Mouse (Mus musculus): Measurements from ENCODE around the gene Spata32.

Gene Spata32

DNA sequence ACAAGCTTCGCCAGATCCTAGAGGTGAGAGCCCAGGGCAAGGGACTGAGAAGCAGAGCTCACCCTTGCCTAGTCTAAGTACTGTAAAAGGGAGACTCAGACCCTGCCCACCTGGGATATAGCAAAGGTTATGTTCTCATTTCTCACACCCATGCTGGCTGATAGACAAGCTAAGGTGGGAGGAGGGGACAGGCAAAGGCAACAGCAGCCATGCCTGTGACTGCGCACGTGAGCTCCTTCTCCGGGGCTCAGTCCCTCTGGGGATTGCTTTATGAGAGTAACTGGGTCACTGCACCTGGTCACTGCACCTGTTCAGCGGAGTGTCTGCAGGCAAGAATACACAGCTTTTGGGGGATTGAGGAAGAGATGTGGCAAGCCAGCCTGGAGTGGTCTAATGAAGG is 22.6 kb downstream of the Spata32 start:
- Histone ChIP-seq H3K9me3 (ENCODE audit: low read length) (no peaks in the 10 kb centered on the region), H3K36me3 (ENCODE audit: insufficient read depth, low read length) (peaks cover 24% of the 10 kb centered on the region), H3K27me3 (ENCODE audit: insufficient read depth, low read length) (peaks cover 89% of the 10 kb centered on the region), H3K4me1 (replicated peaks; ENCODE audit: low read depth, low read length) (peaks cover 54% of the 10 kb centered on the region), H3K4me3 (replicated peaks; ENCODE audit: low read length) (no peak overlapping the region)
- no peak for TF ChIP-seq POU5F1 (IDR thresholded peaks at IDR 0.05; ENCODE audit: borderline replicate concordance, low read length)
- TF ChIP-seq CTCF (conservative IDR thresholded peaks at IDR 0.05; ENCODE audit: low read length): no peak
- no peak for TF ChIP-seq NANOG (IDR thresholded peaks at IDR 0.05; ENCODE audit: borderline replicate concordance, low read length)

DNA sequence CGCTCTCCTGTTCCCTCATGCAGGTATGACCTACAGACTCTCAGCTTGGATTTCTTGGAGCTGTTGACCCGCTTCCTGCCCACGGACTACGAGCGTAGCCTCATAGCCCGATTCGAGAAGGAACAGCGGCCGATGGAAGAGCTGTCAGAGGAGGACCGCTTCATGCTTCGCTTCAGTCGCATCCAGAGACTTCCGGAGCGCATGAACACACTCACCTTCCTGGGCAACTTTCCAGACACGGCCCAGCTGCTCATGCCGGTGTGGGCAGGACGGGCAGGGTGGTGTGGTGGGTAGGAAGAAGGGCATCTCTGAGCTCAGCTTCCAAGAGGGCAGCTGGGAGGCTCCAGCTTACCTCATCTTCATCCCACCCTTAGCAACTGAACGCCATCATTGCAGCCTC is 23.0 kb downstream of the Spata32 start:
- H3K4me3 ChIP-seq (replicated peaks; ENCODE audit: low read length): no peak overlapping the region
- TF ChIP-seq CTCF (conservative IDR thresholded peaks at IDR 0.05; ENCODE audit: low read length): no peak
- TF ChIP-seq POU5F1 (IDR thresholded peaks at IDR 0.05; ENCODE audit: borderline replicate concordance, low read length): no peak
- TF ChIP-seq NANOG (IDR thresholded peaks at IDR 0.05; ENCODE audit: borderline replicate concordance, low read length): no peak
- H3K4me1 ChIP-seq (replicated peaks; ENCODE audit: low read depth, low read length): peaks cover 54% of the 10 kb centered on the region
- H3K27me3 ChIP-seq (ENCODE audit: insufficient read depth, low read length): peaks cover 91% of the 10 kb centered on the region
- H3K36me3 ChIP-seq (ENCODE audit: insufficient read depth, low read length): peaks cover 24% of the 10 kb centered on the region
- H3K9me3 ChIP-seq (ENCODE audit: low read length): no peaks in the 10 kb centered on the region

DNA sequence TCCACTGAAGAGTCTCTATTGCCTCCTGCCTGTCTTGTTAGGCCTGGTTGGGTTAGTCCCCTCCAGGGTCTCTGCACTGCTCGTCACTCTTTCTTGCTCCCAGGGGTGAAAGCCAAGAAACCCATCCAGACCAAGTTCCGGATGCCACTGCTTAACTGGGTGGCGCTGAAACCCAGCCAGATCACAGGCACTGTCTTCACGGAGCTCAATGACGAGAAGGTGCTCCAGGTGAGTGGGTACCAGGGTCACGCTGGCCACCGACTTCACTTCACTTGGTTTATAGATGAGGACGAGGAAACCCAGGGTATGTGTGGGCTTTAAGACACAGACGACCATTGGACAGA is 24.4 kb downstream of the Spata32 start:
- peaks cover 90% of the 10 kb centered on the region for H3K27me3 ChIP-seq (ENCODE audit: insufficient read depth, low read length)
- H3K36me3 ChIP-seq (ENCODE audit: insufficient read depth, low read length): peaks cover 24% of the 10 kb centered on the region
- H3K9me3 ChIP-seq (ENCODE audit: low read length): no peaks in the 10 kb centered on the region
- peaks cover 50% of the 10 kb centered on the region for H3K4me1 ChIP-seq (replicated peaks; ENCODE audit: low read depth, low read length)
- H3K4me3 ChIP-seq (replicated peaks; ENCODE audit: low read length): peak overlapping the region; percentile 70
- TF ChIP-seq CTCF (conservative IDR thresholded peaks at IDR 0.05; ENCODE audit: low read length): no peak
- no peak for TF ChIP-seq NANOG (IDR thresholded peaks at IDR 0.05; ENCODE audit: borderline replicate concordance, low read length)
- no peak for TF ChIP-seq POU5F1 (IDR thresholded peaks at IDR 0.05; ENCODE audit: borderline replicate concordance, low read length)

DNA sequence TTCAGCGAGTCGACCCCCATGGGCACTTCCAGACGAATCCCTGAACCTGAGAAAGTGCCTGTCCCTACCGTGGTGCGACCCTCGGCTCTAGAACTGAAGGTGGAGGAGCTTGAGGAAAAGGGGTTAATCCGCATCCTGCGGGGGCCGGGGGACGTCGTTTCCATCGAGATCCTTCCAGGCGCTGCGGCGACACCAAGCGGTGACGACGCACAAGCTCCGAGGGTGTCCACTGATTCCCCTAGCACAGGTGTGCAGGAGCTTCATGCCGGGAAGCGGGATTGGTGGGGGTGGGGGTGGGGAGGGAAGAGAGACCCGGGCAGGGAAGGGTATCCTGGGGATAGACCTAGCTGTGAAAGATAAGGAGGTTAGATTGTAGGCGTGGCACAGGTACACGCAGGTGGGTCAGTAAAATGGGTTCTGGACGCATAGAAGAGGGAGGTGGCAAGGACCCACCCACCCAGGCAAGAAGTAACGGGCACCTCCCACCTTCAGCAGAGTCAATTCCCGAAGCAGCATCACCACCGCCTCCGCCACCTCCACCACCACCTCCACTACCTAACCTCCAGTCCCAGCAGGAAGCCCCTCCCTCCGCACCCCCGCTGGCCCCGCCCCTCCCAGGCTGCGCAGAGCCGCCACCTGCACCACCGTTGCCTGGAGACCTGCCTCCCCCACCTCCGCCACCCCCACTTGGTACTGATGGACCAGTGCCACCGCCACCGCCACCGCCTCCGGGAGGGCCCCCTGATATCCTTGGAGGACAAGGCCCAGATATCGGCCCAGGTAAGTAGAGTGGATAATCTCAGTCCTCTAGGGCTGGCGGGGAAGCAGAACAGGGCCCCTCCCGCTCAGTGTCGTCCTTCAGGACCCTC is 25.0 kb downstream of the Spata32 start:
- H3K36me3 ChIP-seq (ENCODE audit: insufficient read depth, low read length): peaks cover 24% of the 10 kb centered on the region
- peak overlapping the region; percentile 70 for H3K4me3 ChIP-seq (replicated peaks; ENCODE audit: low read length)
- no peak for TF ChIP-seq NANOG (IDR thresholded peaks at IDR 0.05; ENCODE audit: borderline replicate concordance, low read length)
- TF ChIP-seq CTCF (conservative IDR thresholded peaks at IDR 0.05; ENCODE audit: low read length): no peak
- no peak for TF ChIP-seq POU5F1 (IDR thresholded peaks at IDR 0.05; ENCODE audit: borderline replicate concordance, low read length)
- H3K9me3 ChIP-seq (ENCODE audit: low read length): no peaks in the 10 kb centered on the region
- peaks cover 44% of the 10 kb centered on the region for H3K4me1 ChIP-seq (replicated peaks; ENCODE audit: low read depth, low read length)
- peaks cover 84% of the 10 kb centered on the region for H3K27me3 ChIP-seq (ENCODE audit: insufficient read depth, low read length)

DNA sequence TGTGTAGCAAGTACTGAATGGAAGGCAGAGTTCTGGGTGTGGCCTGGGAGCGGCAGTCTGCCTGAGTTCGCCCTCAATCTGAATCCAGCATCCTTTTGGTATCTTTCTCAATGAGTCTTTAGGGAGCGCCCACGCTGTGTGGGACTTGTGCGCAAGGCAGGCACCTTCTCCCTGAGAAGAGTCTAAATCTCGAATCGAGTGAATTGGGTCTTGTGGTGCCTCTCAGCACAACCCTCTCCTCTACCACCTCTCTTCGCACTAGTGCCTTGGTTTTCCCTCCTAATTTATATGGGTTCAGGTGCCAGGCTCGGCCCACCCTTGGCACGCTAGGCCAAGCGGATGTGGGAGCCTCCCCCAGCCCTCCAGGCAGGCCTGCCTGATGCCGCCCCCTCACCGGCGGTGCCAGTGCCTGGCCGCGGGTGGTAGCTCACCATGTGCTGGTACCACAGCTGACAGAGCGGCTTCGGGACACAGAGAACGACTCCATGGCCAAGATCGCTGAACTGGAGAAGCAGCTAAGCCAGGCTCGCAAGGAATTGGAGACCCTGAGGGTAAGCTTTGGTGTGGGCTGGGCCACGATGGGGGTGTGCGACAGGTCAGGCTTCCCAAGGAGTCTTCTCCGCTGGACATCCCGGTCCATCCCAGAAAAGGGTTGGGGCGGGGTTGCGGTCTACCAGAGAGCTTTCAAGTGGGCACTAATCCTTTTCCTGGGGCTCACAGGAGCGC is 25.8 kb downstream of the Spata32 start:
- TF ChIP-seq POU5F1 (IDR thresholded peaks at IDR 0.05; ENCODE audit: borderline replicate concordance, low read length): no peak
- TF ChIP-seq NANOG (IDR thresholded peaks at IDR 0.05; ENCODE audit: borderline replicate concordance, low read length): no peak
- no peak for TF ChIP-seq CTCF (conservative IDR thresholded peaks at IDR 0.05; ENCODE audit: low read length)
- peaks cover 38% of the 10 kb centered on the region for H3K4me1 ChIP-seq (replicated peaks; ENCODE audit: low read depth, low read length)
- H3K36me3 ChIP-seq (ENCODE audit: insufficient read depth, low read length): peaks cover 23% of the 10 kb centered on the region
- H3K27me3 ChIP-seq (ENCODE audit: insufficient read depth, low read length): peaks cover 77% of the 10 kb centered on the region
- peak overlapping the region; percentile 70 for H3K4me3 ChIP-seq (replicated peaks; ENCODE audit: low read length)
- H3K9me3 ChIP-seq (ENCODE audit: low read length): no peaks in the 10 kb centered on the region

DNA sequence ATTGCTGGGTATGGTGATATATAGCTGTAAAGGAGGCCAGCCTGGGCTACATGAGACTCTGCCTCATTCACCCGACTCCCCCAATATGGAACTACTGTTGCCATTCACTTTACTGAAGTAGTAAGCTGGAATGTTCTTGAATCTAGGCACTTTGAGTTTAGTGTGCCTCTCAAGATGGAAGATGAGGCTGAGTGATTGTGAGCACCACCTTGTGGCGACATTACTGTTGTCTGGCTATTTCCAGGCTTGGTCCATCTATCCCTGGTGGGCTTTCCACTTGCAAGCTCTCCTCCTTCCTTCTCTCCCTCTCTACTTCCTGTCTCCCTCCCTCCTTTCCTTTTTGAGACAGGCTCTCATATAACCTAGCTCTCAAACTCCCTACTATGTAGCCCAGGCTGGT is 33.3 kb downstream of the Spata32 start:
- peak; percentile 26 for TF ChIP-seq CTCF (conservative IDR thresholded peaks at IDR 0.05; ENCODE audit: low read length)
- TF ChIP-seq NANOG (IDR thresholded peaks at IDR 0.05; ENCODE audit: borderline replicate concordance, low read length): no peak
- Histone ChIP-seq H3K9me3 (ENCODE audit: low read length) (no peaks in the 10 kb centered on the region), H3K4me1 (replicated peaks; ENCODE audit: low read depth, low read length) (peaks cover 9% of the 10 kb centered on the region; the same call in 1 of the 2 replicates), H3K27me3 (ENCODE audit: insufficient read depth, low read length) (peaks cover 13% of the 10 kb centered on the region), H3K4me3 (replicated peaks; ENCODE audit: low read length) (no peak overlapping the region), H3K36me3 (ENCODE audit: insufficient read depth, low read length) (no peaks in the 10 kb centered on the region)

DNA sequence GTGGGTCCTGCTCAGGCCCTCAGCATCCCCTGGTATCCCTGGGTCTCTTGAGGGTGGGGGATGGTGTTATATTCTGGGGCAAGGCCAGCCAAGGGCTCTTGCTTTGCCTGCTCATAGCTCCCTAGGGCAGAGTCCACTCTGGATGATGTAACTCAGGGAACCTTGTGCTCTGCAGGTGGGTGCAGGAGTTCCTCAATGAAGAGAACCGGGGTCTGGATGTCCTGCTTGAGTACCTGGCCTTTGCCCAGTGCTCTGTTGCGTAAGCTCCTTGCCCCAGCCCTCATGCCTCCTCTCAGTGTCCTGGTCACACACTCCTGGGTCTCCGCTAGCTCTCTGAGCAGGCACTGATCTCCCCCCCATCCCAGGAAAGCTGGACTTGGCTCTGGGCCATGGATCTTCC is 36.3 kb downstream of the Spata32 start:
- Histone ChIP-seq H3K4me1 (replicated peaks; ENCODE audit: low read depth, low read length) (peaks cover 26% of the 10 kb centered on the region), H3K9me3 (ENCODE audit: low read length) (no peaks in the 10 kb centered on the region), H3K4me3 (replicated peaks; ENCODE audit: low read length) (no peak overlapping the region), H3K36me3 (ENCODE audit: insufficient read depth, low read length) (no peaks in the 10 kb centered on the region), H3K27me3 (ENCODE audit: insufficient read depth, low read length) (peaks cover 9% of the 10 kb centered on the region)
- TF ChIP-seq NANOG (IDR thresholded peaks at IDR 0.05; ENCODE audit: borderline replicate concordance, low read length) (no peak), CTCF (conservative IDR thresholded peaks at IDR 0.05; ENCODE audit: low read length) (no peak), POU5F1 (IDR thresholded peaks at IDR 0.05; ENCODE audit: borderline replicate concordance, low read length) (no peak)

DNA sequence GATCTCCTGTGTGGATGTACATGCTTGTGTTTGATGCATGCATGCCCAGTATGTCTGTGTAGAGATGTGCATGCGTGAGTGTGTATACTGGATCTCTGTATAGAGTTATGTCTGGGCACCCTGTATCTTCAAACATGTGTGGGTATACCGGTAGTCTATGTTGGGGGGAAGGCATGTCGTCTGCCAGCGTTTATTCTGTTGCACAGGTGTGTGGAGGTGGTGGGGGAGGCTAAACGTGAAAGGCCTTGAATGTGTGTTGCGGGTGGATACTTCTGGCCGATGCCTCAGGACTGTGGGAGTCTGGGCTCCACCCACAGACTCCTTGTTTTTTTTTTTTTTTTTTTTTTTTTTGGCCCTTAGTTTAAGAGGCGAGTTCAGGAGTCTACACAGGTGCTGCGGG is 36.9 kb downstream of the Spata32 start:
- TF ChIP-seq NANOG (IDR thresholded peaks at IDR 0.05; ENCODE audit: borderline replicate concordance, low read length): no peak
- no peak for TF ChIP-seq POU5F1 (IDR thresholded peaks at IDR 0.05; ENCODE audit: borderline replicate concordance, low read length)
- no peak for TF ChIP-seq CTCF (conservative IDR thresholded peaks at IDR 0.05; ENCODE audit: low read length)
- no peaks in the 10 kb centered on the region for H3K9me3 ChIP-seq (ENCODE audit: low read length)
- H3K27me3 ChIP-seq (ENCODE audit: insufficient read depth, low read length): peaks cover 9% of the 10 kb centered on the region
- no peaks in the 10 kb centered on the region for H3K36me3 ChIP-seq (ENCODE audit: insufficient read depth, low read length)
- peaks cover 31% of the 10 kb centered on the region for H3K4me1 ChIP-seq (replicated peaks; ENCODE audit: low read depth, low read length)
- no peak overlapping the region for H3K4me3 ChIP-seq (replicated peaks; ENCODE audit: low read length)
